Mouse (Mus musculus) hindbrain, embryonic 15.5 days (tissue): ENCODE measurements around the gene Plppr5. TPM values are rescaled to one million over a fixed set of nuclear protein-coding genes. Genes with fewer than 3 reads are reported as not detected.
A peak's percentile ranks its signal among the peaks of the same experiment; 100 is the strongest.

Experiments used
- ATAC-seq: fragments of 200-750 bp; cut with Nextera tagmentation; 2 replicates; pipeline ENCODE4 v1.8.0; 2017; ENCODE audit warnings: low read depth, moderate number of reproducible peaks, moderate TSS enrichment; ENCODE audit not compliant: low FRiP score
- H3K27ac ChIP-seq: fragments of 300-500 bp; sonication (generic); replicated peaks from 2 replicates; pipeline ENCODE4 v1.5.1; 2015; ENCODE audit warnings: mild to moderate bottlenecking, inconsistent platforms
- H3K27me3 ChIP-seq: fragments of 300-500 bp; sonication (generic); 2 replicates; pipeline ENCODE4 v1.6.1; 2015; ENCODE audit warnings: control low read depth, inconsistent platforms
- H3K36me3 ChIP-seq: fragments of 300-500 bp; sonication (generic); 2 replicates; pipeline ENCODE4 v1.6.1; 2015; ENCODE audit warnings: control low read depth, inconsistent platforms
- H3K4me1 ChIP-seq: fragments of 300-500 bp; sonication (generic); replicated peaks from 2 replicates; pipeline ENCODE4 v1.6.1; 2015; ENCODE audit warnings: control low read depth, inconsistent platforms
- H3K4me2 ChIP-seq: fragments of 300-500 bp; sonication (generic); 2 replicates; pipeline ENCODE4 v1.6.1; 2015; ENCODE audit warnings: moderate library complexity, mild to moderate bottlenecking, inconsistent platforms
- H3K4me3 ChIP-seq: fragments of 300-500 bp; sonication (generic); 2 replicates; pipeline ENCODE4 v1.5.1; 2015; ENCODE audit warnings: mild to moderate bottlenecking, inconsistent platforms
- H3K9ac ChIP-seq: fragments of 300-500 bp; sonication (generic); 2 replicates; pipeline ENCODE4 v1.6.1; 2015; ENCODE audit warnings: inconsistent platforms
- H3K9me3 ChIP-seq: fragments of 300-500 bp; sonication (generic); 2 replicates; pipeline ENCODE4 v1.6.1; 2016; ENCODE audit warnings: control low read depth, inconsistent platforms
- WGBS: fragments of 180-500 bp; shearing (Covaris S2); methylation state at CpG from one replicate; pipeline ENCODE4 v1.1.7; 2015; 5-methylcytosine and 5-hydroxymethylcytosine counted together
- polyA plus RNA-seq: library from polyadenylated mRNA; unstranded; fragments of >200 nt; fragmentation: Nextera tagmentation; extraction: Ambion mirVana; gene quantifications from 2 replicates; pipeline ENCODE4 v1.2.1, GENCODE M21; 2015

The Plppr5 gene
- polyA plus RNA-seq, 1 experiment from 2014 or later = 7.2 TPM

- no peak overlapping the region for H3K27ac ChIP-seq
- no peak for ATAC-seq
Observed at GRCm38 (mm10) chr3:117614856-117615255, 40.2 kb downstream of the Plppr5 start.

GRCm38 (mm10) chr3:117625257-117626001 is 50.8 kb downstream of the Plppr5 start:
- no peak overlapping the region for H3K4me3 ChIP-seq
- 93% methylated on average over 13 of the region's 13 CpGs for WGBS
- no peak overlapping the region for H3K27ac ChIP-seq
- 0 out of 2 replicates have a peak, but pooled peaks cover 5% of the 10 kb centered on the region for H3K4me1 ChIP-seq
- H3K27me3 ChIP-seq = no peaks in the 10 kb centered on the region
- H3K9me3 ChIP-seq = no peaks in the 10 kb centered on the region
- no peak overlapping the region for H3K4me2 ChIP-seq
- no peak overlapping the region for H3K9ac ChIP-seq
- no peaks in the 10 kb centered on the region for H3K36me3 ChIP-seq
- ATAC-seq = no peak

More at GRCm38 (mm10) chr3:117614856-117615255, 40.2 kb downstream of the Plppr5 start:
- WGBS = 67% methylated on average over 1 of the region's 1 CpGs
- Histone ChIP-seq H3K27me3 (no peaks in the 10 kb centered on the region), H3K36me3 (no peaks in the 10 kb centered on the region), H3K4me1 (no peaks in the 10 kb centered on the region), H3K9ac (no peak overlapping the region), H3K4me3 (no peak overlapping the region), H3K4me2 (no peak overlapping the region), H3K9me3 (no peaks in the 10 kb centered on the region)

- WGBS = 11% methylated on average over 3 of the region's 3 CpGs
- no peak overlapping the region for H3K4me3 ChIP-seq
- no peaks in the 10 kb centered on the region for H3K27me3 ChIP-seq
- H3K9ac ChIP-seq = no peak overlapping the region
- no peaks in the 10 kb centered on the region for H3K9me3 ChIP-seq
- 0 out of 2 replicates have a peak, but pooled peaks cover 5% of the 10 kb centered on the region for H3K4me1 ChIP-seq
- H3K27ac ChIP-seq = no peak overlapping the region
- no peak overlapping the region for H3K4me2 ChIP-seq
- ATAC-seq = no peak
- no peaks in the 10 kb centered on the region for H3K36me3 ChIP-seq
Observed at GRCm38 (mm10) chr3:117628799-117629198, 54.2 kb downstream of the Plppr5 start.

GRCm38 (mm10) chr3:117630332-117630731 is 55.7 kb downstream of the Plppr5 start:
- no peaks in the 10 kb centered on the region for H3K36me3 ChIP-seq
- no peak overlapping the region for H3K4me2 ChIP-seq
- no peaks in the 10 kb centered on the region for H3K27me3 ChIP-seq
- no peak overlapping the region for H3K27ac ChIP-seq
- no peak for ATAC-seq
- no peaks in the 10 kb centered on the region for H3K9me3 ChIP-seq
- H3K4me3 ChIP-seq = no peak overlapping the region
- 73% methylated on average over 2 of the region's 2 CpGs for WGBS
- no peak overlapping the region for H3K9ac ChIP-seq
- 0 out of 2 replicates have a peak, but pooled peaks cover 5% of the 10 kb centered on the region for H3K4me1 ChIP-seq

- H3K4me1 ChIP-seq = no peaks in the 10 kb centered on the region
- ATAC-seq = peak; percentile 48; the same call in 1 of the 2 replicates
- H3K4me2 ChIP-seq = no peak overlapping the region
- H3K9me3 ChIP-seq = no peaks in the 10 kb centered on the region
- H3K9ac ChIP-seq = no peak overlapping the region
- H3K36me3 ChIP-seq = no peaks in the 10 kb centered on the region
- H3K4me3 ChIP-seq = no peak overlapping the region
- H3K27ac ChIP-seq = no peak overlapping the region
- no peaks in the 10 kb centered on the region for H3K27me3 ChIP-seq
- WGBS = 36% methylated on average over 8 of the region's 8 CpGs
Observed at GRCm38 (mm10) chr3:117648612-117649011, 74.0 kb downstream of the Plppr5 start.

GRCm38 (mm10) chr3:117664316-117664715 is 89.7 kb downstream of the Plppr5 start:
- 73% methylated on average over 1 of the region's 1 CpGs for WGBS
- H3K27me3 ChIP-seq = no peaks in the 10 kb centered on the region
- H3K36me3 ChIP-seq = no peaks in the 10 kb centered on the region
- H3K4me2 ChIP-seq = no peak overlapping the region
- no peaks in the 10 kb centered on the region for H3K9me3 ChIP-seq
- no peak overlapping the region for H3K4me3 ChIP-seq
- ATAC-seq = no peak
- H3K9ac ChIP-seq = no peak overlapping the region
- no peaks in the 10 kb centered on the region for H3K4me1 ChIP-seq
- H3K27ac ChIP-seq = no peak overlapping the region

- no peak overlapping the region for H3K9ac ChIP-seq
- 83% methylated on average over 6 of the region's 6 CpGs for WGBS
- H3K27me3 ChIP-seq = no peaks in the 10 kb centered on the region
- no peak overlapping the region for H3K4me3 ChIP-seq
- no peaks in the 10 kb centered on the region for H3K9me3 ChIP-seq
- H3K4me1 ChIP-seq = no peaks in the 10 kb centered on the region
- H3K27ac ChIP-seq = no peak overlapping the region
- H3K4me2 ChIP-seq = no peak overlapping the region
- no peak for ATAC-seq
- no peaks in the 10 kb centered on the region for H3K36me3 ChIP-seq
Observed at GRCm38 (mm10) chr3:117679189-117679588, 104.6 kb downstream of the Plppr5 start.

GRCm38 (mm10) chr3:117684640-117685039 is 110.0 kb downstream of the Plppr5 start:
- 77% methylated on average over 6 of the region's 6 CpGs for WGBS
- Histone ChIP-seq H3K36me3 (no peaks in the 10 kb centered on the region), H3K27me3 (no peaks in the 10 kb centered on the region), H3K9ac (no peak overlapping the region), H3K4me1 (no peaks in the 10 kb centered on the region), H3K4me2 (no peak overlapping the region), H3K4me3 (no peak overlapping the region), H3K27ac (no peak overlapping the region), H3K9me3 (no peaks in the 10 kb centered on the region)
- ATAC-seq = no peak

GRCm38 (mm10) chr3:117686036-117686435 is 111.4 kb downstream of the Plppr5 start:
- no peak overlapping the region for H3K9ac ChIP-seq
- no peak overlapping the region for H3K4me3 ChIP-seq
- no peak for ATAC-seq
- no peaks in the 10 kb centered on the region for H3K4me1 ChIP-seq
- H3K36me3 ChIP-seq = no peaks in the 10 kb centered on the region
- WGBS = 85% methylated on average over 3 of the region's 3 CpGs
- H3K9me3 ChIP-seq = no peaks in the 10 kb centered on the region
- no peak overlapping the region for H3K27ac ChIP-seq
- H3K27me3 ChIP-seq = no peaks in the 10 kb centered on the region
- H3K4me2 ChIP-seq = no peak overlapping the region

- Histone ChIP-seq H3K36me3 (no peaks in the 10 kb centered on the region), H3K4me3 (no peak overlapping the region), H3K27me3 (no peaks in the 10 kb centered on the region), H3K9ac (no peak overlapping the region), H3K27ac (no peak overlapping the region), H3K4me2 (no peak overlapping the region), H3K4me1 (no peaks in the 10 kb centered on the region), H3K9me3 (no peaks in the 10 kb centered on the region)
- 89% methylated on average over 7 of the region's 7 CpGs for WGBS
- ATAC-seq = no peak
Observed at GRCm38 (mm10) chr3:117686648-117687047, 112.0 kb downstream of the Plppr5 start.

- Histone ChIP-seq H3K27ac (no peak overlapping the region), H3K4me3 (no peak overlapping the region), H3K36me3 (no peaks in the 10 kb centered on the region), H3K9me3 (no peaks in the 10 kb centered on the region), H3K4me2 (no peak overlapping the region), H3K27me3 (no peaks in the 10 kb centered on the region), H3K4me1 (no peaks in the 10 kb centered on the region), H3K9ac (no peak overlapping the region)
- no peak for ATAC-seq
- WGBS = 32% methylated on average over 1 of the region's 1 CpGs
Observed at GRCm38 (mm10) chr3:117694736-117695135, 120.1 kb downstream of the Plppr5 start.

- Histone ChIP-seq H3K36me3 (no peaks in the 10 kb centered on the region), H3K4me3 (no peak overlapping the region), H3K27me3 (no peaks in the 10 kb centered on the region), H3K4me1 (no peaks in the 10 kb centered on the region), H3K27ac (no peak overlapping the region), H3K9ac (no peak overlapping the region), H3K9me3 (no peaks in the 10 kb centered on the region), H3K4me2 (no peak overlapping the region)
- no peak for ATAC-seq
- 90% methylated on average over 5 of the region's 5 CpGs for whole genome bisulfite sequencing
Observed at GRCm38 (mm10) chr3:117696350-117696749, 121.7 kb downstream of the Plppr5 start.

GRCm38 (mm10) chr3:117708788-117709187 is 134.2 kb downstream of the Plppr5 start:
- no peaks in the 10 kb centered on the region for H3K36me3 ChIP-seq
- no peak for ATAC-seq
- no peak overlapping the region for H3K27ac ChIP-seq
- no peaks in the 10 kb centered on the region for H3K9me3 ChIP-seq
- no peak overlapping the region for H3K4me2 ChIP-seq
- no peak overlapping the region for H3K4me3 ChIP-seq
- H3K4me1 ChIP-seq = no peaks in the 10 kb centered on the region
- H3K9ac ChIP-seq = no peak overlapping the region
- no peaks in the 10 kb centered on the region for H3K27me3 ChIP-seq
